Mouse (Mus musculus) lung, embryonic 15.5 days (tissue): Measurements from ENCODE around the gene Cmtm4. TPM values are rescaled to one million over a fixed set of nuclear protein-coding genes. Genes with fewer than 3 reads are reported as not detected.
"Not testable (repeated sequence)": the region's sequence is repeated elsewhere in the genome, so short reads cannot be mapped to it uniquely, and the experiment has no call there.

Experiments used
- ATAC-seq: fragments of 200-750 bp; cut with Nextera tagmentation; 2 replicates; pipeline ENCODE4 v1.8.0; 2017; ENCODE audit warnings: moderate number of reproducible peaks, borderline replicate concordance; ENCODE audit not compliant: low FRiP score, low TSS enrichment; ENCODE audit errors: extremely low read depth
- H3K27ac ChIP-seq: fragments of 300-500 bp; sonication (generic); 2 replicates; pipeline ENCODE4 v1.5.1; 2015; ENCODE audit warnings: moderate library complexity, mild to moderate bottlenecking, inconsistent platforms
- H3K27me3 ChIP-seq: fragments of 300-500 bp; sonication (generic); 2 replicates; pipeline ENCODE4 v1.6.1; 2015; ENCODE audit warnings: inconsistent platforms
- H3K36me3 ChIP-seq: fragments of 300-500 bp; sonication (generic); 2 replicates; pipeline ENCODE4 v1.6.1; 2015; ENCODE audit warnings: inconsistent platforms
- H3K4me1 ChIP-seq: fragments of 300-500 bp; sonication (generic); 2 replicates; pipeline ENCODE4 v1.6.1; 2015; ENCODE audit warnings: inconsistent platforms
- H3K4me2 ChIP-seq: fragments of 300-500 bp; sonication (generic); 2 replicates; pipeline ENCODE4 v1.6.1; 2015; ENCODE audit warnings: inconsistent platforms, mild to moderate bottlenecking, moderate library complexity
- H3K4me3 ChIP-seq: fragments of 300-500 bp; sonication (generic); 2 replicates; pipeline ENCODE4 v1.5.1; 2015; ENCODE audit warnings: mild to moderate bottlenecking, inconsistent platforms
- H3K9ac ChIP-seq: fragments of 300-500 bp; sonication (generic); 2 replicates; pipeline ENCODE4 v1.6.1; 2015; ENCODE audit warnings: inconsistent platforms
- H3K9me3 ChIP-seq: fragments of 300-500 bp; sonication (generic); 2 replicates; pipeline ENCODE4 v1.6.1; 2016; ENCODE audit warnings: inconsistent platforms
- WGBS: fragments of 180-500 bp; shearing (Covaris S2); methylation state at CpG from one replicate; pipeline ENCODE4 v1.1.7; 2015; 5-methylcytosine and 5-hydroxymethylcytosine counted together
- polyA plus RNA-seq: library from polyadenylated mRNA; unstranded; fragments of >200 nt; fragmentation: Nextera tagmentation; extraction: Ambion mirVana; gene quantifications from 2 replicates; pipeline ENCODE4 v1.2.1, GENCODE M21; 2015

The Cmtm4 gene
- polyA plus RNA-seq, 1 experiment from 2014 or later: 2.6 TPM

DNA sequence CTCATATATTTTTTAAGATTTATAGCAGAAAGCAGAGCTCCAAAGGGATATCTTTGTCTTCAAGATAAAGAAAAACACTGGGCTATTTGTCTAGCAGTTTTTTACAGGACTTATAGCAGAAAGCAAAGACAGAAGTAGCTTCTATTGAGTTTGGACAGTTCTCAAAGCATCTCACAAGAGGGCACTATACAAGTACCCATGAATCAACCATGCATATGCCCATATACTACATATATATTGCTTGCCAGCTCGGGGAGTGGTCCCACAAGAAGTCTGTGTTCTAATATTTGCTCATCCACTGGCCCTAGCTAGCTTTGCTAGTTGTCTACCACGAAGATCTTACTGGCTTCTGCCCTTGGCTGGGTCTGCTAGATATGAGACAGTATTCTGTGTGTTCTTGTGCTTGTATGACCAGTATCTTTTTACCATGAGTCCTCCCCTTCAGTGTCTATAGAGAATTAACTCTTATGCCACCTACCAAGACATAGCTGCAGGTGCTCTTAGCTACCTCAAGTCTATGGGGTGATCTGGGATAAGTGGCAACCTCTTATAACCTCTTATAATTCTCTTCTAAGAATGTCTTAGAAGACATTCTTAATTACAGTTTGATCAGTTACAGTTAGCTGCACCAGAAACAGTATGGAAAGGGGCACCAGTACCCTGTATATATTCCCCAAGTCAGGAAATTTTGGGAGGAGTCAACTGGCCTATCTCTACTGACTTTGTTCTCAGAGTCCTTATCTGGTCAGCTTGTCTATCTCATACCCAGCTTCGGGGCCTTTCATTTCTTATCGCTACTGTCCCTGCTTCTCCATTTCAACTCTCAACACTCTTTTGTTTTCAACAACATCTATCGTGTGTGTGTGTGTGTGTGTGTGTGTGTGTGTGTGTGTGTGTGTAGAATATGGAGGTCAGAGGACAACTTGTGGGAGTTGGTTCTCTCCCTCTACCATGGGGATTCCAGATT, 62.7 kb downstream of the Cmtm4 start:
- 74% methylated on average over 5 of the region's 5 CpGs for WGBS
- Histone ChIP-seq H3K4me1 (no peaks in the 10 kb centered on the region), H3K9me3 (no peaks in the 10 kb centered on the region), H3K9ac (no peak overlapping the region), H3K4me2 (no peak overlapping the region), H3K27ac (no peak overlapping the region), H3K27me3 (no peaks in the 10 kb centered on the region), H3K4me3 (no peak overlapping the region), H3K36me3 (no peaks in the 10 kb centered on the region)
- no peak for ATAC-seq

DNA sequence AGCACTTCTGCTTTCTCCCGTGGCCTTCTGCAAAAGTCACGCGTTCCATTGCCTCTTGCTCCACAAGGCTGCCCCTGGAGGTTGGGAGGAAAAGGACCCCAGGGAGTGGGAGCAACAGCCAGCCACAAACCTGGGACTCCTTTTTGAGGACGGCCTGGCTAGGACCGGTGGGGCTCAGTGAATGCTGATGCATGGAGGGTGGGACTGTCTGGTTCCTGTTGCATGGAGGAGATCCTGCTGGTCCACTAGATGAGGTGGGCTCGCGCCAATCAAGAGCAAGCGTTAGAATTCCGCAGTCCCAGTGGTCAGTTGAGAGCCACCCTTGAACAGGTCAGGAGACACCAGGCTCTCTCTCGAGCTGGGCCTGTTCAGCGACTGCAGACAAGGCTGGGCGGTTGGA, 73.7 kb downstream of the Cmtm4 start, which contains the start of gene Cmtm2b:
Cmtm2b (plus strand) TSS at position 301 of the 400 bp plus-strand sequence.
- H3K4me2 ChIP-seq, H3K4me1 ChIP-seq, H3K27me3 ChIP-seq, H3K36me3 ChIP-seq, H3K9ac ChIP-seq, H3K4me3 ChIP-seq, H3K27ac ChIP-seq, ATAC-seq, H3K9me3 ChIP-seq: not testable (repeated sequence)
- WGBS: 85% methylated on average over 12 of the region's 12 CpGs

DNA sequence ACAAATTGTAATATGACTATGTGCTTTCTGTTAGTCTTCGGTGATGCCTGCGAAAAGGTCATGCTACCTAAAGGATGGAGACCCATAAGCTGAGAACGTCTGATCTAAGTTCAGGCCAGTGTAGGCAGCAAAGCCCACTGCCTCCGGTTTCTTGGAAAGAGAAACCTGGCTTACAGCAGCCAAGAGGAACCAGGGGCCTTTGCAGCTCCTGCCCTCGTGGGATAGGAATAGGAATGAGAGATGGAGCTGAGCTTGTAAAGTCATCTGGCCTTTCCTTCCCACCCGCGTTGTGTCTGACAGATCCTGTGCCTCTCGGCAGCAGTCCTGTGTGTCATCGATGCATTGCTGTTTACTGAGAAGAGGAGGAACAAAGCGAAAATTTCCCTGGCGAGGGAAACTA, 74.3 kb downstream of the Cmtm4 start, which contains the start of gene Gm11020:
Gm11020 (plus strand) TSS at position 301 of the 400 bp plus-strand sequence.
- H3K36me3 ChIP-seq, H3K27ac ChIP-seq, H3K4me3 ChIP-seq, H3K4me1 ChIP-seq, ATAC-seq, H3K27me3 ChIP-seq, H3K9ac ChIP-seq, H3K9me3 ChIP-seq, H3K4me2 ChIP-seq: not testable (repeated sequence)
- WGBS: 77% methylated on average over 11 of the region's 11 CpGs

DNA sequence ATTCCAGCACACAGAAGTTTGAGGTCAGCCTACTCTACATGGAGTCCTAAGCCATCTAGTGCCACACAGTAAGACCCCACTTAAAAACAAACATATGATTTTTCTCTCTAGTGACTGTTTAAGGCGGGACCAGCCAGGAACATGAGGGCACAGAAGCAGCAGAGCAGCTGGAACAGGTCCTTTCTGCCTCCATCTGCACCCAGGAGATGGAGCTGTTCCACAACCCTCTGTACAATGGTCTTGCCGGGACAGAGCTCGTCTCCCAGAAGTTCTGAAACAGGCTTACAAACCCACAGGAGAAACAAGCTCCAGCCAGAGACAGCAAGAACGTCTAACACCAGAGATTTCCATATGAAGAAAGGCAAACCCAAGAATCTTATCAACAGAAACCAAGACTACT, 82.3 kb downstream of the Cmtm4 start:
- Histone ChIP-seq H3K27me3 (no peaks in the 10 kb centered on the region), H3K4me3 (no peak overlapping the region), H3K9me3 (no peaks in the 10 kb centered on the region), H3K4me1 (no peaks in the 10 kb centered on the region), H3K36me3 (no peaks in the 10 kb centered on the region), H3K4me2 (no peak overlapping the region), H3K9ac (no peak overlapping the region), H3K27ac (no peak overlapping the region)
- no peak for ATAC-seq
- 65% methylated on average over 4 of the region's 4 CpGs for WGBS

DNA sequence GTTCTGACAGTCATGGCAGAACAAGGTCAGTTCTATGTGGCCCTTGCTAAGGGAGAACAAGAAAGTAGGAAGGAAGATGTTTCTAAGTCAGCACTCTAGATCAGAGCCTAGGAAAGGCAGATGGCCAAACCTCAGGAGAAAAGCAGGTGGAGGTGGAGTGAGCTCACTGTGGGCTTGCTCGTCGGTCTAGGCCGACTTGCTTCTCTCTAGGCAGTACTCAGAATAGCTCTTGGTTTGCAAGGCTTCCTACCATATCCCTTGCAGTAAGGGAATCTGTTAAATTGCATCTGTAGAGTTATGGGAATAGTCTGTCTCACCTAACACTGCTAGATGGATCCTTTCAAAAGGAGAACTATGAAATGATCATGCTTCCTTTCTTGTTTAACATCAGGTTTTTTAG, 83.6 kb downstream of the Cmtm4 start:
- H3K27me3 ChIP-seq, H3K4me2 ChIP-seq, H3K4me3 ChIP-seq, H3K4me1 ChIP-seq, H3K9me3 ChIP-seq, H3K9ac ChIP-seq, H3K27ac ChIP-seq, H3K36me3 ChIP-seq, ATAC-seq: not testable (repeated sequence)
- WGBS: 90% methylated on average over 3 of the region's 3 CpGs

DNA sequence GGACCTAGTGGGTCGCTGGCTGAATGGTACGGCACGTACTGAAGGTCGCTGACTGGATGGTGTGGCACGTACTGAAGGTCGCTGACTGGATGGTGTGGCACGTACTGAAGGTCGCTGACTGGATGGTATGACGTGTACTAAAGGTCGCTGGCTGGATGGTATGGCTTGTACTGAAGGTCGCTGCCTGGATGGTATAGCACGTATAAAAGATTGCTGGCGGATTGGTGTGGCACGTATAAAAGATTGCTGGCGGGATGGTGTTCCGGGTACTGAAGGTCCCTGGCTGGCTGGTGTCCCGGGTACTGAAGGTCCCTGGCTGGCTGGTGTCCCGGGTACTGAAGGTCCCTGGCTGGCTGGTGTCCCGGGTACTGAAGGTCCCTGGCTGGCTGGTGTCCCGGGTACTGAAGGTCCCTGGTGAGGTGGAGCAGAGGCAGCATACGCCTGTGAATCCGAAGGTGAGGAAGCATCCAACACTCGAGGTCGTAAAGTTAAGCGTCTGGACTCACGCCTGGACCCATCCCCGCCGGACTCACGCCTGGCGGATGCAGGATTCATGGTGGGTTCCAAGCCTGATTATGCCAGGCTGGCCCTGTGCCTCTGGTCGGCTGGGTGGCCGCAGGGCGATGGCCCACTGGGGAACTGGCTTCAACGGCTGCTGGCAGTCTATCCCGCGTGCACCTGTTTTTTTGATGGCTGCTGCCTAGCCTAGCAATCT, 86.0 kb downstream of the Cmtm4 start, which contains the start of the genes Gm45711 and Cmtm1:
Gm45711 (minus strand) TSS at position 641 of the 715 bp plus-strand sequence.
Cmtm1 (minus strand) TSS at position 705 of the 715 bp plus-strand sequence.
- not testable (repeated sequence) for H3K36me3 ChIP-seq, H3K4me2 ChIP-seq, H3K4me3 ChIP-seq, H3K9ac ChIP-seq, H3K9me3 ChIP-seq, H3K4me1 ChIP-seq, H3K27ac ChIP-seq, ATAC-seq, H3K27me3 ChIP-seq
- WGBS: 84% methylated on average over 36 of the region's 36 CpGs

DNA sequence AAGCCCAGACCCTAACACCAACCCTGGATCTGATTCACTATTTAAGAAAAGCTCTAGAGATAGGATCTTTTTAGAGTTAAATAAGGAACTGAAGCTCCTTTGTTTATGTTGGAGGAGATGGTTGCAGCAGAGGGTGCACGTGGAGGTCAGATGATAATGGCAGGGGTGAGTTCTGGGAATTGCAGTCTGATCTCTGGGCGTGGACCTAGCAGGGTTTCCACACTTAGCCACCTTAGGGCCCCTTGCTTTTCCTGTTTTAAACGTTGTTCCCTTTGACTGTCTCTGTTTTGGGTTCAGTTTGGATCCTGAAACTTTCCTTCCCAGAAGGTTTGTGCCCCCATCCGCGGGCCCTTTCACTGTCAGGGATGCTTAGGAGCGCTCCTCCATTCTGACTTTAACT, 87.3 kb downstream of the Cmtm4 start:
- not testable (repeated sequence) for H3K27me3 ChIP-seq, H3K4me1 ChIP-seq, H3K9me3 ChIP-seq, H3K36me3 ChIP-seq, ATAC-seq, H3K9ac ChIP-seq, H3K27ac ChIP-seq, H3K4me2 ChIP-seq, H3K4me3 ChIP-seq
- WGBS: 39% methylated on average over 6 of the region's 6 CpGs

DNA sequence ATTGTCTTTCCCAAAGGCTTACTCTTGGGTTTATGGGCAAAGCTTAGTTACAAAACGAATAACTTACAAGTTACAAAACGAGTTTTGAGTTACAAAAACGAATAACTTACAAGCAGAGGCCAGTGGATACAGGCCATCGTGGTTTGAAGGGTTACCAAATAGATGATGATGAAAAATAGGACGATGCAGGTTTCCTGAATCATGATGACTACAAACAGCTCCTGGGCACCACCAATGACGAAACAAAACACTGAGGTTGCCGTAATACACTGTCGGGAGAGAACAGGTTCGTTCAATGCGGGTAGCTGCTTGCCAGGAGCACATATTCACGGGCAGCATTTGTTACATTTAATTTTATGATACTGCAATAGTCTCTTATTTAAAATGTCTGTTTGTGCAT, 90.6 kb downstream of the Cmtm4 start:
- H3K27ac ChIP-seq: no peak overlapping the region
- H3K9me3 ChIP-seq: no peaks in the 10 kb centered on the region
- H3K4me3 ChIP-seq: no peak overlapping the region
- no peaks in the 10 kb centered on the region for H3K4me1 ChIP-seq
- no peaks in the 10 kb centered on the region for H3K27me3 ChIP-seq
- H3K9ac ChIP-seq: no peak overlapping the region
- no peaks in the 10 kb centered on the region for H3K36me3 ChIP-seq
- H3K4me2 ChIP-seq: no peak overlapping the region
- no peak for ATAC-seq
- 82% methylated on average over 11 of the region's 11 CpGs for WGBS

DNA sequence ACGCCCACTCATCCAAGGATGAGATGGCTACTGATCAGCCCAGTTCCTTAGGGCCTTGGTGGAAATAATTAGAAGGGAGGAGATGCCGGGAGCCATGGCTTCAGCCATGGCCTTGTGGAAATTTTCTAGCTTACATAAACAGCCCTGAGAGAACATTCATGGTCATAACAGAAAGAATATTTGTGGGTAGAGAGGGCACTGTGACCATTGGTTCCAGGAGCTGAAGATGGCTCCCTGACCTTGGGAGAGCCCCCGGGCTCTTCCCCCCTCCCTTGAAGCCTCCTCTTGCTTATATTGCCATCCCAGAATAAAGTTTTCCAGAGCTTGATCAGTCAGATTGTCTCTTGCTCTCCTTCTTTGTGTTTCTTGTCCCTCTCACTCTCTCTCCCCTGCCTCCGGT, 93.1 kb downstream of the Cmtm4 start:
- H3K4me2 ChIP-seq, H3K27me3 ChIP-seq, H3K4me3 ChIP-seq, H3K36me3 ChIP-seq, H3K27ac ChIP-seq, H3K4me1 ChIP-seq, ATAC-seq, H3K9me3 ChIP-seq, H3K9ac ChIP-seq: not testable (repeated sequence)
- 88% methylated on average over 4 of the region's 4 CpGs for WGBS

DNA sequence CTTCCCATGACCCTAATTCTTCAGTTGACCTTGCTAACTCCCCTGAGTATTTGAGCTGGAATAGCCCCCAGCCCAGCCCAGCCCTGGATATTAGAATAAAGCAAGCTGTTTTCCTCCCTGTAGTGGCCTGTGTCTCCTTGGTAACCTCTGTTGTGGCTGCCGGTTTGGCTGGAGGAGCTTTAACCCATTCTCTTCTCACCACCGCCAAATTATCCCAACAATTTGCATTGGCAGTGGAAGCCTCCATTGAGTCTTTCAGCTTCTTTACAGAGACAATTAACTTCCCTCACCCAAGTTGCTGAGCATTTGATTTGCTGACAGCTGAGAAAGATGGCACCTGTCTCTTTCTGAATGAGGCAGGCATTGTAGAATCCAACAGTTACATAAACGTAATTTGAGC, 94.0 kb downstream of the Cmtm4 start:
- not testable (repeated sequence) for H3K4me1 ChIP-seq, H3K9me3 ChIP-seq, H3K27me3 ChIP-seq, H3K9ac ChIP-seq, H3K27ac ChIP-seq, H3K36me3 ChIP-seq, H3K4me3 ChIP-seq, H3K4me2 ChIP-seq, ATAC-seq
- 13% methylated on average over 3 of the region's 3 CpGs for WGBS
